ENCODE assay signal across 24 mouse cellular contexts in the genomic region with DNA sequence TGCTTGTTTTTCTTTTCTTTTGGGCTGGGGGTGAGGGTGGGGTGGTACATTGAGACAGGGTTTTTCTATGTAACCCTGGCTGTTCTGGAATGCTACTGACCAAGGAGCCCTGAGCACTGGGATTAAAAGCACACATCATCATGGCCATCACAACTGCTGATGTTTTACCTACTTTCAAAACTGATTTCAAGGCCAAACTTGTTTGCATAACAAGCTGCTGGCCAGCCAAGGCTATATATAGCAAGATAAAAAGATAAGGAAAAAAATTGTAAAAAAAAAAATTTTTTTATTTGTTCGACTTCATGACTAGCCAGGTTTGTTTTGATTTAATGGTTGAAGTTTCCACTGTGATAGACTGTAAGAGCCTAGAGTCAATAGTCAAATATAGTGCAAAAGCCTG.
"Had no signal": no experiment of that assay in that cellular context is flagged by ENCODE, and none has a peak within 500 bp of the region (broad histone marks: within the 10 kb centered on the region; RNA-seq: fewer than 3 reads in every experiment).

No protein-coding gene starts in this region.

- H3K4me2 ChIP-seq: kidney, embryonic 15.5 days; limb, embryonic 12.5 days; liver, embryonic 12.5 days; liver, embryonic 15.5 days; lung, embryonic 15.5 days; midbrain, embryonic 13.5 days; neural tube, embryonic 13.5 days; stomach, embryonic 15.5 days had no signal

- H3K4me3 ChIP-seq: kidney, embryonic 15.5 days; left cerebral cortex, adult 2 months; limb, embryonic 12.5 days; liver, embryonic 12.5 days; liver, embryonic 15.5 days; lung, embryonic 15.5 days; megakaryocyte, embryonic 14.5 days; midbrain, embryonic 10.5 days; midbrain, embryonic 13.5 days; myocyte; neural tube, embryonic 13.5 days; stomach, embryonic 15.5 days had no signal

- H3K9me3 ChIP-seq: kidney, embryonic 15.5 days; limb, embryonic 12.5 days; liver, embryonic 12.5 days; liver, embryonic 15.5 days; lung, embryonic 15.5 days; megakaryocyte, embryonic 14.5 days; midbrain, embryonic 10.5 days; midbrain, embryonic 13.5 days; neural tube, embryonic 13.5 days; stomach, embryonic 15.5 days had no signal

- H3K9ac ChIP-seq: kidney, embryonic 15.5 days; limb, embryonic 12.5 days; liver, embryonic 12.5 days; liver, embryonic 15.5 days; lung, embryonic 15.5 days; midbrain, embryonic 13.5 days; neural tube, embryonic 13.5 days; stomach, embryonic 15.5 days had no signal

- H3K27ac ChIP-seq: kidney, embryonic 15.5 days; left cerebral cortex, adult 2 months; limb, embryonic 12.5 days; liver, embryonic 12.5 days; liver, embryonic 15.5 days; lung, embryonic 15.5 days; midbrain, embryonic 10.5 days; midbrain, embryonic 13.5 days; neural tube, embryonic 13.5 days; stomach, embryonic 15.5 days had no signal

- H3K27me3 ChIP-seq: kidney, embryonic 15.5 days; limb, embryonic 12.5 days; liver, embryonic 12.5 days; liver, embryonic 15.5 days; lung, embryonic 15.5 days; megakaryocyte, embryonic 14.5 days; midbrain, embryonic 13.5 days; neural tube, embryonic 13.5 days; stomach, embryonic 15.5 days had no signal

- H3K36me3 ChIP-seq: midbrain, embryonic 13.5 days; neural tube, embryonic 13.5 days had no signal

- H3K4me1 ChIP-seq: kidney, embryonic 15.5 days; limb, embryonic 12.5 days; liver, embryonic 12.5 days; lung, embryonic 15.5 days; neural tube, embryonic 13.5 days; stomach, embryonic 15.5 days had no signal

- DNase-seq: kidney, postnatal 10 days; kidney, postnatal 36 days; layer of hippocampus, postnatal 36 days; liver; lung, adult 18-20 months; lung, postnatal 10 days; lung, postnatal 36 days; retina, postnatal 1 day; right cerebral cortex, postnatal 25 days; spleen, adult 18-20 months; thymus, postnatal 36 days had no signal

- ATAC-seq: liver, embryonic 12.5 days; midbrain, embryonic 13.5 days; midbrain, embryonic 16.5 days had no signal
